Mouse (Mus musculus) bone marrow macrophage, adult 2 months (primary cell): ENCODE data around the gene Smim1.

Source experiments
- CTCF ChIP-seq: IDR thresholded peaks from 2 replicates; pipeline ENCODE4 v1.5.1; 2012; ENCODE audit warnings: low read depth, mild to moderate bottlenecking, low read length, moderate library complexity
- POLR2A ChIP-seq: IDR thresholded peaks from 2 replicates; pipeline ENCODE4 v1.6.1; 2012; ENCODE audit warnings: mild to moderate bottlenecking, low read depth, low read length, borderline replicate concordance

GRCm38 (mm10) chr4:154006264-154006663, 19.8 kb downstream of the Smim1 start:
- TF ChIP-seq POLR2A (no peak), CTCF (no peak)
